In genomic region chr1:153347040-153347439, GRCm38 (mm10) we compare ENCODE assay signal across 25 mouse cellular contexts.
"Had no signal": no experiment of that assay in that cellular context is flagged by ENCODE, and none has a peak within 500 bp of the region (broad histone marks: within the 10 kb centered on the region; RNA-seq: fewer than 3 reads in every experiment).

No protein-coding gene starts in this region.

- H3K9ac ChIP-seq: limb, embryonic 12.5 days; limb, embryonic 15.5 days; liver, embryonic 12.5 days; liver, embryonic 15.5 days; lung, embryonic 15.5 days; midbrain, embryonic 13.5 days; neural tube, embryonic 13.5 days; stomach, embryonic 15.5 days had no signal

- H3K27me3 ChIP-seq: limb, embryonic 12.5 days; limb, embryonic 15.5 days; liver, embryonic 15.5 days; lung, embryonic 15.5 days; megakaryocyte, embryonic 14.5 days; midbrain, embryonic 13.5 days; neural tube, embryonic 13.5 days; stomach, embryonic 15.5 days had no signal

- H3K27ac ChIP-seq: left cerebral cortex, adult 2 months; limb, embryonic 12.5 days; limb, embryonic 15.5 days; liver, embryonic 12.5 days; liver, embryonic 15.5 days; lung, embryonic 15.5 days; midbrain, embryonic 10.5 days; midbrain, embryonic 13.5 days; neural tube, embryonic 13.5 days; stomach, embryonic 15.5 days had no signal

- H3K4me1 ChIP-seq: limb, embryonic 12.5 days; limb, embryonic 15.5 days; liver, embryonic 12.5 days; liver, embryonic 15.5 days; lung, embryonic 15.5 days; midbrain, embryonic 13.5 days; stomach, embryonic 15.5 days had no signal

- H3K4me3 ChIP-seq: left cerebral cortex, adult 2 months; limb, embryonic 12.5 days; limb, embryonic 15.5 days; liver, embryonic 12.5 days; liver, embryonic 15.5 days; lung, embryonic 15.5 days; megakaryocyte, embryonic 14.5 days; midbrain, embryonic 10.5 days; midbrain, embryonic 13.5 days; myocyte; neural tube, embryonic 13.5 days; stomach, embryonic 15.5 days had no signal

- H3K4me2 ChIP-seq: limb, embryonic 12.5 days; limb, embryonic 15.5 days; liver, embryonic 12.5 days; liver, embryonic 15.5 days; lung, embryonic 15.5 days; midbrain, embryonic 13.5 days; stomach, embryonic 15.5 days had no signal

- H3K36me3 ChIP-seq: limb, embryonic 12.5 days; limb, embryonic 15.5 days; liver, embryonic 12.5 days; liver, embryonic 15.5 days; lung, embryonic 15.5 days; midbrain, embryonic 10.5 days; midbrain, embryonic 13.5 days; neural tube, embryonic 13.5 days; stomach, embryonic 15.5 days had no signal

- DNase-seq: kidney, adult 2 months; kidney, postnatal 10 days; kidney, postnatal 36 days; layer of hippocampus, postnatal 36 days; left cerebral cortex, postnatal 4 days; lung, adult 18-20 months; lung, postnatal 10 days; lung, postnatal 36 days; retina, postnatal 1 day; right cerebral cortex, postnatal 25 days; spleen, adult 18-20 months; thymus, postnatal 25 days had no signal

- H3K9me3 ChIP-seq: limb, embryonic 12.5 days; limb, embryonic 15.5 days; liver, embryonic 12.5 days; liver, embryonic 15.5 days; lung, embryonic 15.5 days; megakaryocyte, embryonic 14.5 days; midbrain, embryonic 10.5 days; midbrain, embryonic 13.5 days; neural tube, embryonic 13.5 days; stomach, embryonic 15.5 days had no signal

- ATAC-seq: liver, embryonic 12.5 days; midbrain, embryonic 13.5 days; midbrain, embryonic 16.5 days had no signal
